Mouse (Mus musculus) erythroblast, embryonic 14.5 days (primary cell): ENCODE results near the gene Cd28. TPM values are rescaled to one million over a fixed set of nuclear protein-coding genes. Genes with fewer than 3 reads are reported as not detected.

ENCODE experiments used
- H3K27me3 ChIP-seq: 2 replicates; pipeline ENCODE4 v1.6.1; 2012; ENCODE audit warnings: inconsistent platforms; ENCODE audit not compliant: control insufficient read depth
- H3K36me3 ChIP-seq: 2 replicates; pipeline ENCODE4 v1.6.1; 2012; ENCODE audit warnings: mild to moderate bottlenecking, inconsistent platforms; ENCODE audit not compliant: control insufficient read depth
- H3K4me1 ChIP-seq: 2 replicates; pipeline ENCODE4 v1.6.1; 2012; ENCODE audit warnings: inconsistent platforms; ENCODE audit not compliant: control insufficient read depth
- H3K4me3 ChIP-seq: replicated peaks from 2 replicates; pipeline ENCODE3; 2012; ENCODE audit warnings: moderate library complexity, mild to moderate bottlenecking, inconsistent platforms
- H3K9me3 ChIP-seq: 2 replicates; pipeline ENCODE4 v1.6.1; 2012; ENCODE audit warnings: low read length, inconsistent platforms, mixed read lengths; ENCODE audit not compliant: control insufficient read depth
- GATA1 ChIP-seq: IDR thresholded peaks from 2 replicates; pipeline ENCODE4 v1.6.1; 2012; ENCODE audit warnings: low read length, inconsistent platforms, mixed read lengths
- TAL1 ChIP-seq: IDR thresholded peaks from 3 replicates; pipeline ENCODE4 v1.6.1; 2012; ENCODE audit warnings: low read length, inconsistent platforms, mixed read lengths
- polyA plus RNA-seq: library from polyadenylated mRNA; stranded (reverse); fragments of >175 nt; gene quantifications from 2 replicates; pipeline ENCODE4 v1.2.3, GENCODE M21; 2012

The Cd28 gene
- polyA plus RNA-seq, 1 experiment: 0.02 TPM

- Histone ChIP-seq H3K4me3 (no peak overlapping the region), H3K9me3 (no peaks in the 10 kb centered on the region), H3K4me1 (no peaks in the 10 kb centered on the region), H3K27me3 (no peaks in the 10 kb centered on the region), H3K36me3 (no peaks in the 10 kb centered on the region)
- TF ChIP-seq GATA1: no peak
- TF ChIP-seq TAL1: no peak
Measured at GRCm38 (mm10) chr1:60757631-60758030, 41.0 kb downstream of the Cd28 start.

DNA sequence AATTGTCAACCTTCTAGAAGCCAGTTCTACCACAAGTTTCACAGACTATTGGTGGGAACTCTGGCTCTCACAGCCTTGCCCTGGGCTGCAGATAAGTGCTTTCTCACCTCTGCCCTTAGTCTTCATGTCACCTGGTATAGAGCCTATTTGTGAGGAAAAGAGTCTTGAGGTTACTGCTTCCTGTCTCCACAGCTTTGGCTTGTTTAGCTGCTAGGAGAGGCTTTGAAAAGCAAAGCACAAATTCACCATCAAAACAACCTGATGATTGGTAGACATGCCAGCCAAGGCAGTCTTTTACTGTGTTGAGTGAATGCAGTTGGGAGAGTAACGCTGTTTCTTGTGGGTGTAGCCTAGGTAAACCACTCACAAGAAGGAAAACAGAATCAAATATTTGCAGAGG is 41.6 kb downstream of the Cd28 start:
- no peaks in the 10 kb centered on the region for H3K36me3 ChIP-seq
- H3K27me3 ChIP-seq: no peaks in the 10 kb centered on the region
- H3K9me3 ChIP-seq: no peaks in the 10 kb centered on the region
- no peak overlapping the region for H3K4me3 ChIP-seq
- TF ChIP-seq GATA1 (no peak), TAL1 (no peak)
- no peaks in the 10 kb centered on the region for H3K4me1 ChIP-seq

DNA sequence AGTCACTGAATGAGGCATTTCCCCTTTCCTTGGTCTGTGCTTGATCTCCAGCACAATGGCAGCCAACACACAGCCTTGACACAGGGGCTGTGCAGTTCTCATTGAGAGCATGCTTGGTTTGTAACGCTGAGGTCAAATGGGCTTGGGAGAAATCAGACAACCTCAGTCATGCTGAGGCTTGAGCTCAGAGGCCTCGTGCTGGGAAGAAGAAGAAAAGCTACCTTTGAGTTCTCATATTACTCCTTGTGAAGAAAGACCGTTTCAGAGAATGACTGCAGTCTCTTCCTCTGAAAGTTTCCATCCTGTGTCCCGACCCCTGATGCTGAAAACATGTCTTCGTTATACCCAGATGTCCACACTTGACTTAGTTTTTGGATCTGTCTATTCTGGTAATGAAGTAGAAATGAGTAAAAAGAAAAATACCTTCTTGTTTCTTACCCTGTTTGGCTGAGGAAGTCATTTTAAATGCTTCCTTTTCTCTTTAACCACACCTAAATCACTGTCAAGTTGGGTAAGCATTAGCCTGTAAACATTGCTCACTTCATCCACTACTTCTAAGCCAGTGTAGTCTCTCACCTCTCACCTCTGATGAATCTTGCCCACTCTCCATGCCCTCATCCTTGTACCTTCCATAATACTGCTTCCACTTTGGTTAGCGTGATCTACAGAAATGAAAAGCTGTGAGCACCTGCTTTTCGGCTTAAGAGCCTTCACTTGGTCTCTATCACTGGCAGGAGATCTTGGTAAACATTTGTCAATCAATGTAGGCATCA is 43.1 kb downstream of the Cd28 start:
- H3K27me3 ChIP-seq: no peaks in the 10 kb centered on the region
- no peaks in the 10 kb centered on the region for H3K9me3 ChIP-seq
- no peak for TF ChIP-seq GATA1
- no peak for TF ChIP-seq TAL1
- no peak overlapping the region for H3K4me3 ChIP-seq
- H3K36me3 ChIP-seq: no peaks in the 10 kb centered on the region
- H3K4me1 ChIP-seq: no peaks in the 10 kb centered on the region

DNA sequence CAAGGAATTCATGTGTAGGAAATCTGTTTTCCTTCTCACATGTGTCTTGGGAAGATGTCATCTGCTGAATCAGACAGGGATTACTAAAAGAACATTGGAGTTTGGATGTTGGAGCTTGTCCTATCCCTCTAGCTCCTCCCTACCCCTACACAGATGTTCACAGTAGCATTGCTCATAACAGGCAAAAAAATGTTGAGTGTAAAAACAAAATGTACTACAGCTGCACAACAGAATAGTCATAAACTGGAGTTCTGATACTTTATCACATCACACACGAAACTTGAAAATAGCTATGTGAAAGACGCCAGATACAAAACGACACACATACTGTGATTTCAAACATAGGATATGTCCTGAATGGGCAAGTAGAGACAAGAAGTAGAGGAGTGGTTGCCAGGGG is 43.9 kb downstream of the Cd28 start:
- no peaks in the 10 kb centered on the region for H3K27me3 ChIP-seq
- no peaks in the 10 kb centered on the region for H3K9me3 ChIP-seq
- no peak overlapping the region for H3K4me3 ChIP-seq
- H3K36me3 ChIP-seq: no peaks in the 10 kb centered on the region
- no peak for TF ChIP-seq TAL1
- no peak for TF ChIP-seq GATA1
- H3K4me1 ChIP-seq: no peaks in the 10 kb centered on the region

- H3K36me3 ChIP-seq: no peaks in the 10 kb centered on the region
- TF ChIP-seq GATA1 (no peak), TAL1 (no peak)
- H3K27me3 ChIP-seq: no peaks in the 10 kb centered on the region
- no peaks in the 10 kb centered on the region for H3K4me1 ChIP-seq
- no peak overlapping the region for H3K4me3 ChIP-seq
- no peaks in the 10 kb centered on the region for H3K9me3 ChIP-seq
Measured at GRCm38 (mm10) chr1:60761528-60762171, 45.0 kb downstream of the Cd28 start.

DNA sequence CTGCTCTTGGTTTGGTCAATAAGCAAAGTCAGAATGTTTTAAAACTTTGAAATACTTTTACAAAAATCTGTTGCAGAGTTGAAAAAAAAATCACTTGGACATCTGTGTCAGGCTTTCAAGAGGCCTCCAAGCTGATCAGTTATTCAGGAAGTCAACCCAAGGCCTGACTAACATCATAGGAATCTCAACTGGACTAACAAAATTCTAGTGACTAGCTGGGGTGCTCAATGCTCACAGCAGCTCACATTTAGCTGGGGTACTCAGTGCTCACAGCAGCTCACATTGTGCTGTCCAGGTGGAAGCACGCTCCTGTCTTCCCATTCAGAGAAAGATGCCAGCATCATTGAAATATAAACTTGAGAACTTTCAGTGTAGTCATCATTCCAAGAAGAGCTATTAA is 45.9 kb downstream of the Cd28 start:
- no peak for TF ChIP-seq TAL1
- TF ChIP-seq GATA1: no peak
- Histone ChIP-seq H3K9me3 (no peaks in the 10 kb centered on the region), H3K4me3 (no peak overlapping the region)

DNA sequence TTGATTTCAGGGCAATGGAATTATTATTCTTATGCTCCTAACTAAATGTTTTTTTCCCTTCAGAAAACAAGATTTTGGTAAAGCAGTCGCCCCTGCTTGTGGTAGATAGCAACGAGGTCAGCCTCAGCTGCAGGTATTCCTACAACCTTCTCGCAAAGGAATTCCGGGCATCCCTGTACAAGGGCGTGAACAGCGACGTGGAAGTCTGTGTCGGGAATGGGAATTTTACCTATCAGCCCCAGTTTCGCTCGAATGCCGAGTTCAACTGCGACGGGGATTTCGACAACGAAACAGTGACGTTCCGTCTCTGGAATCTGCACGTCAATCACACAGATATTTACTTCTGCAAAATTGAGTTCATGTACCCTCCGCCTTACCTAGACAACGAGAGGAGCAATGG is 46.3 kb downstream of the Cd28 start:
- no peaks in the 10 kb centered on the region for H3K36me3 ChIP-seq
- no peak overlapping the region for H3K4me3 ChIP-seq
- H3K9me3 ChIP-seq: no peaks in the 10 kb centered on the region
- no peaks in the 10 kb centered on the region for H3K4me1 ChIP-seq
- TF ChIP-seq GATA1 (no peak), TAL1 (no peak)
- H3K27me3 ChIP-seq: no peaks in the 10 kb centered on the region

More for the DNA sequence above, 45.9 kb downstream of the Cd28 start:
- H3K4me1 ChIP-seq: no peaks in the 10 kb centered on the region
- no peaks in the 10 kb centered on the region for H3K36me3 ChIP-seq
- H3K27me3 ChIP-seq: no peaks in the 10 kb centered on the region

GRCm38 (mm10) chr1:60771771-60772170 is 55.2 kb downstream of the Cd28 start:
- no peaks in the 10 kb centered on the region for H3K36me3 ChIP-seq
- H3K4me3 ChIP-seq: no peak overlapping the region
- TF ChIP-seq GATA1 (no peak), TAL1 (no peak)
- H3K9me3 ChIP-seq: no peaks in the 10 kb centered on the region
- no peaks in the 10 kb centered on the region for H3K27me3 ChIP-seq
- H3K4me1 ChIP-seq: no peaks in the 10 kb centered on the region

- Histone ChIP-seq H3K27me3 (no peaks in the 10 kb centered on the region), H3K4me1 (no peaks in the 10 kb centered on the region), H3K36me3 (no peaks in the 10 kb centered on the region), H3K9me3 (no peaks in the 10 kb centered on the region), H3K4me3 (no peak overlapping the region)
- TF ChIP-seq GATA1 (no peak), TAL1 (no peak)
Measured at GRCm38 (mm10) chr1:60773231-60773630, 56.6 kb downstream of the Cd28 start.

GRCm38 (mm10) chr1:60776166-60776565 is 59.6 kb downstream of the Cd28 start:
- Histone ChIP-seq H3K36me3 (no peaks in the 10 kb centered on the region), H3K9me3 (no peaks in the 10 kb centered on the region), H3K4me1 (no peaks in the 10 kb centered on the region), H3K27me3 (no peaks in the 10 kb centered on the region), H3K4me3 (no peak overlapping the region)
- TF ChIP-seq TAL1: no peak
- no peak for TF ChIP-seq GATA1
